Mouse (Mus musculus): Measurements from ENCODE around the gene S100a10.
"Not testable (repeated sequence)": the region's sequence is repeated elsewhere in the genome, so short reads cannot be mapped to it uniquely, and the experiment has no call there.

S100a10 gene

DNA sequence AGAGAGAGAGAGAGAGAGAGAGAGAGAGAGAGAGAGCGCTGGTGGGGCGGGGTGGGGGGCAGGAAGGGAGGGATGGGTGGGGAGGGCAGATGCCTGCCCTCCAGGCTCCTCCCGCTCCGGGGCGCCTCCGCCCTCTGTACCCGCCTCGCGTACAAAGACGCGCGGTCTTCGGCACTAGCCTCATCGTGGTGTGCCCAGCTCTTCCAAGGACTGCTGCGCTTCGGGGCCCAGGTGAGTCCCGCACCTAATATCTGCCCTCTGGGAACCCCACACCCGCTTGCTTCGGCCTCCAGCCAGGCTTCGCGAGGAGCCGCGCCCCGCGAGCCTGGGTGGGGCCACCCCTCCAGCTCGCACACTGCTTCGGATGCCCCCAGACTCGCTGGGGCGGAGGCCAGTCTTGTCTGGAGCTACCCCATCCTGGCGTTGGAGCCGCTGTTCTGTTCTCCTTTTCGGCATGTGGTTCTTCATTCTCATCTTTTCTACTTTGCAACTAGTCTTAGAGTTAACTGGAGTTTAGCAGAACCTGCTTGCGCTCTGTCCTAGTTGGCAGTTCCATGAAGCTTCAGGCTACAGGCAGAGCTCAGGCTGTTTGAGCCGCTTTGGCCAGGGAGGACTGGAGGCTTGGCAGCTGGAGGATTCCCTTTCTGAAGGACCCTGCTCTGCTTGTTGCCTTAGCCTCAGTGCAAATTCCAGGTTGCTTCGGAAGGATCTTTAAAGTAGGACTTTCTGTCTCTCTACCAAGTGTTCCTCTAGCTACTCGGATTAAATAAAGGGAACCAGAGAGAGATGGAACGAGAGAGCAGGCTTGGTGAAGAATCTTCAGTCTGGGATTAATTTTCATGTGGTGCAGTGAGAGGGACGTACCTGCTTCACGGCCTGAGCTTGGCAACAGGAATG, at the start of gene S100a10:
Gene S100a10 (plus strand): TSS at position 100 of the 897 bp plus-strand sequence.
- peak; percentile 17 for DNase-seq

- no peak for DNase-seq
These were observed 48.7 kb upstream of the S100a10 start for GRCm38 (mm10) chr3:93505960-93506863.

DNA sequence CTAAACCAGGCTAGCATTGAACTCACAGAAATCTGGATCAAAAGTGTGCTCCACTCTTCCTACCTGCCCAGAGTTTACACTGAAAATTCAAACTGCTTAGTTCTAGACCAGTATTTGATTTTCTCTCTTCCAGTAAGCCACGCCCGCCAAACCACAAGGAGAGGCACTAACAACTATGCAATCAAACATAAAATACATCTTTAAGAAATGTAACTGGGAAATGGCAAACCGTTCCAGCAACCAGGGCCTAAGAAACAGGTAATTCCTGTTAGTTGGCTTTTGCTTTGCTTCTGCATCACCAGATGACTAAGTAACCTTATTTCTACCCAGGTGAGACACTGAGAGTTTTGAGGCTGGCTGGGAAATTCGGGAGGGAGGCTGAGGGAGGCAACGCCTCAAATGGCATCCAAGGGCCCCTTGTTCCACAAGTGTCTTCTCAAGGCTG, 48.0 kb upstream of the S100a10 start:
- DNase-seq = no peak

GRCm38 (mm10) chr3:93509301-93509700, 45.6 kb upstream of the S100a10 start:
- no peak for DNase-seq

GRCm38 (mm10) chr3:93511036-93511435, 43.8 kb upstream of the S100a10 start:
- no peak for DNase-seq

DNA sequence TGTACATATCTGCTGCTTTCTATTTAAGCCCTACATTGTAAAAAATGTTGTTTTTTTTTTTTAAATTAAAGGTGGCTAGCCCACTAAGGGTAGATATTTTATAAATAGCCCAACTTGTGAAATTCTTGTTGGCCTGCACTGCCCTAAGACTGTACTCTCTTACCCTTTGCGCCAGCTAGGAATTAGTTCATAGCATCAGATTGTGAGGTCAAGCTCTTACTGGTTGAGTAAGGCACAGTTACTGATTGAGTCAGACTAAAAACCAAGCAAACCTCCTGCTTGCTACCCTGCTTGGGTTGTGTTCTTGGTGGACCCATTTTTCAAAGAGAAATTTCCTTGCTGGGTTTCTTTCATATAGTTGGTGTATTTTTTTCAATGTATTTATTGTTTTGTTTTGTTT, 43.1 kb upstream of the S100a10 start:
- no peak for DNase-seq

GRCm38 (mm10) chr3:93512386-93513101, 42.3 kb upstream of the S100a10 start:
- no peak for DNase-seq

GRCm38 (mm10) chr3:93514628-93515027, 40.3 kb upstream of the S100a10 start:
- no peak for DNase-seq

GRCm38 (mm10) chr3:93517343-93517742, 37.5 kb upstream of the S100a10 start:
- DNase-seq = no peak

DNA sequence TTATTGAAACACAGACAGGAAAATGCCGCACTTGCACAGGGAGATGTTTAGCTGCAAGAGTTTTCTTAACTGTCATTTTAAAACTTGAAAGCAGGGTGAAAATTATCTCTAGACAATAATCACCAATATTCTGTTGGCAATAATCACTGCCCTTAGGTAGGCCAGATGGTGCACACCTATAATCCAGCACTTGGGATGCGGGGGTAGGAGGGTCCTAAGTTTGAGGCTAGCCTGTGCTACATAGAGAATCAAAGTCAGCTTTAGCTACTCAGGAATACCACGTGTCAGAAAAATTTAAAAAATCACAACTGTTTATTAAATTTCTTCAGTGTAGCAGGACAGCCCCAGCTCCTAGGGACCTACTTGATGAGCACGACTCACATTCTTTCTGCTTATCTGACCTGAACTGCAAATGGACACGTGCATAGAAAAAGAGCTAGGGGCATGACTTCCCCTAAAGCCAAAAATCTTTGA, 35.0 kb upstream of the S100a10 start:
- DNase-seq = no peak

- peak; percentile 8 for DNase-seq
These were observed 34.3 kb upstream of the S100a10 start, which contains the start of gene S100a11 for GRCm38 (mm10) chr3:93520330-93521193. TSS of gene S100a11 (plus strand) at chr3:93520488.

GRCm38 (mm10) chr3:93521462-93522057, 33.3 kb upstream of the S100a10 start:
- DNase-seq = no peak

GRCm38 (mm10) chr3:93522611-93523010, 32.3 kb upstream of the S100a10 start:
- DNase-seq = peak; percentile 56

GRCm38 (mm10) chr3:93527300-93527699, 27.6 kb upstream of the S100a10 start:
- DNase-seq = no peak

- no peak for DNase-seq
These were observed 26.1 kb upstream of the S100a10 start for GRCm38 (mm10) chr3:93528807-93529206.

GRCm38 (mm10) chr3:93537068-93537576, 17.8 kb upstream of the S100a10 start:
- DNase-seq = no peak

DNA sequence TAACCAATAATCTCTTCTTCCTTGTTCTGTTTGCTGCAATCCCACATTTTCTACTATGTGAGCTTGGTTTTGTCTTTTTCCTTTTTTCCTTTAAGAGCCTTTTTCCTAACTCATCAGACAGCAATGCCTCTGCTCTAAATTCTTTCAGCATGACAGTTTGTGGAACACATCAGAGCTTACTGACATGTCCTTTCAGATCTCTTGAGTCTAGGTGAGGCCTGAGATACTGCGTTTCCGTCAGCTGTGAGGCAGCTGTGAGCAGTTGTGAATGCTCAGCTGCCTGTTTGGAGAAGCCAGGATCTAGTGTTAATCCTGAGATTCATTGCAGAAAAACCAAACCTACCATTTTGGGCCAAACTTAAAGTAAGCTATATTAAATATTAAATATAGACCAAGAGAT, 16.4 kb upstream of the S100a10 start:
- no peak for DNase-seq

- DNase-seq = no peak
These were observed 13.4 kb upstream of the S100a10 start for GRCm38 (mm10) chr3:93541501-93541900.

GRCm38 (mm10) chr3:93544170-93544569, 10.7 kb upstream of the S100a10 start:
- not testable (repeated sequence) for DNase-seq

GRCm38 (mm10) chr3:93547099-93547648, 7.7 kb upstream of the S100a10 start:
- peak; percentile 69 for DNase-seq
